Mouse (Mus musculus): Measurements from ENCODE around the gene Drd3. TPM values are rescaled to one million over a fixed set of nuclear protein-coding genes. Genes with fewer than 3 reads are reported as not detected.

Gene Drd3
- polyA plus RNA-seq, 1 experiment from 2014 or later, result not detected

DNA sequence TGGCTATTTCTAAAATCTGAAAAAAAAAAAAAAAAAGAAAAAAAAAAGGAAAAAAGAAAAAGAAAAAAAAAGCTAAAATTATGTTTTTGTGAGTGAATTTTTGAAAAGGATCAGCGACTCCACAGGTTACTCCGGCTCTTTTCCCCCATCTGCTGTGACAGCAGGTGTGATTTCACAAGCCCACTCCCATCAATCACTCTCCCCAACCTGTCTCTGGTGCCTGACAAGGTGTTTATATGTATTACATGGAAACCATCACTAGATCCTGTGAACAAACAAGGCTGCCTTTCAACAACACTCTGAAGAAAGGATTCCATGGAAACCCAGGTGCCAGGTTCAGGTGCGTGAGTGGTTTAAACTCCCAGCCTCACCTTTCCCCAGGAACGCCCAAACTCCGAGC lies 20.9 kb upstream of the Drd3 start:
- Histone ChIP-seq H3K36me3 (no peaks in the 10 kb centered on the region), H3K27ac (no peak overlapping the region), H3K9me3 (no peaks in the 10 kb centered on the region), H3K4me1 (no peaks in the 10 kb centered on the region), H3K4me3 (no peak overlapping the region), H3K27me3 (no peaks in the 10 kb centered on the region), H3K4me2 (no peak overlapping the region), H3K9ac (no peak overlapping the region)
- WGBS, result 86% methylated on average over 5 of the region's 5 CpGs
- no peak for ATAC-seq (ENCODE audit: insufficient number of reproducible peaks, insufficient read depth, low FRiP score, low TSS enrichment, low read depth)

DNA sequence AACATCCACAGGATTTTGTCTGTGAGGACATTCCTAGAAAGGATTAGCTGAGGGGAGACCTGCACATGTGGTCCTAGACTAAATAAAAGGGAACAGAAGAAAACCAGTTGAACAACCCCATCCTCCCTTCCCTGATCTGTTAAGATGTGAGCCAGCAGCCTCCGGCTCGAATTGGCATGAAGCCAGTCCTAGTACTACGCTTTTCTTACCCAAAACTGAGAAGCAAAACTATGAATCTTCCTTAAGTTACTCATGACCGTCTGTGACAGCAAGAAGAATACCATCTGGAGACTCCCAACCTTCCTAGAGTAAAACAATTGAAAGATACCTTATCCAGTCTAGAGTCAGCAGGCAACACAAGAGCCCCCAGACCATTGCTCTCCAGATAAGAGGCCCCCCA lies 15.9 kb upstream of the Drd3 start:
- no peak for ATAC-seq (ENCODE audit: insufficient number of reproducible peaks, insufficient read depth, low FRiP score, low TSS enrichment, low read depth)

DNA sequence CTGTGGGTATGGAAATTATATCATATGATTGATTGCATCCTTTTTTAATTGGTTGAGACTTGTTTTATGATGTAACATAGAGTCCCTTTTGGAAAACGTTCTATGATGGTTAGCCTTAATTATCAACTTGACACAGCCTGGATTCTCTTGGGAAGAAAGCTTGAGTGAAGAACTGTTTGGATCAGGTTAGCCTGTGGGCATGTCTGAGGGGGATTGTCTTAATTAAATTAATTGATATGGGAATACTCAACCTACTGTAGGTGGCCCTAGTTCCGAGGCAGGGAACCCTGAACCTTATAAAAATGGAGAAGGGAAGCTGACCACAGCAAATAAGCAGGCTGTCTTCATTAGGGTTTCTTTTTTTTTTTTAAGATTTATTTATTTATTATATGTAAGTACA lies 12.9 kb upstream of the Drd3 start:
- Histone ChIP-seq H3K4me3 (no peak overlapping the region), H3K4me2 (no peak overlapping the region), H3K36me3 (no peaks in the 10 kb centered on the region), H3K9me3 (no peaks in the 10 kb centered on the region), H3K9ac (no peak overlapping the region), H3K27me3 (no peaks in the 10 kb centered on the region), H3K27ac (no peak overlapping the region), H3K4me1 (no peaks in the 10 kb centered on the region)
- WGBS, result 62% methylated on average over 2 of the region's 2 CpGs
- ATAC-seq (ENCODE audit: insufficient number of reproducible peaks, insufficient read depth, low FRiP score, low TSS enrichment, low read depth), result no peak

More for the DNA sequence above, 15.9 kb upstream of the Drd3 start:
- Histone ChIP-seq H3K4me2 (no peak overlapping the region), H3K4me3 (no peak overlapping the region), H3K4me1 (no peaks in the 10 kb centered on the region), H3K27me3 (no peaks in the 10 kb centered on the region), H3K36me3 (no peaks in the 10 kb centered on the region), H3K9me3 (no peaks in the 10 kb centered on the region), H3K9ac (no peak overlapping the region), H3K27ac (no peak overlapping the region)
- WGBS, result 56% methylated on average over 4 of the region's 4 CpGs

DNA sequence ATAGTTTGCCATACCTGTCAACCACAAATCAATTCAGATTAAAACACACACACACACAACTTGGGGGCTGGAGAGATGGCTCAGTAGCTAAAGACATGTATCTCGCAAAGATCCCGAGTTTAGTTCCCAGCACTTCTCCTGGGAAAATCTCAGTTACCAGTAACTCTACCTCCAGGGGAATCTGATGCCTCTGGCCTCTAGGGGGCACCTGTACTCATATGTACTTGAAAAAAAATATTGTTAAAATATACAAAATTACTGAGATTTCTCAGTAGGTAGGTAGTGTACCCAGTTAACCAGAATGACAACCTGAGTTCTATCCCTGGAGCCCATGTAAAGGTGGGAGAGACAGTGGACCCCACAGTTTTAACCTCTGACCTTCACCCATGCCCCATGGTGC lies 5.4 kb upstream of the Drd3 start:
- no peak overlapping the region for H3K4me2 ChIP-seq
- no peak overlapping the region for H3K4me3 ChIP-seq
- no peaks in the 10 kb centered on the region for H3K27me3 ChIP-seq
- H3K9me3 ChIP-seq, result no peaks in the 10 kb centered on the region
- H3K9ac ChIP-seq, result no peak overlapping the region
- H3K4me1 ChIP-seq, result no peaks in the 10 kb centered on the region
- 76% methylated on average over 2 of the region's 2 CpGs for WGBS
- H3K36me3 ChIP-seq, result no peaks in the 10 kb centered on the region
- no peak for ATAC-seq (ENCODE audit: insufficient number of reproducible peaks, insufficient read depth, low FRiP score, low TSS enrichment, low read depth)
- H3K27ac ChIP-seq, result no peak overlapping the region

DNA sequence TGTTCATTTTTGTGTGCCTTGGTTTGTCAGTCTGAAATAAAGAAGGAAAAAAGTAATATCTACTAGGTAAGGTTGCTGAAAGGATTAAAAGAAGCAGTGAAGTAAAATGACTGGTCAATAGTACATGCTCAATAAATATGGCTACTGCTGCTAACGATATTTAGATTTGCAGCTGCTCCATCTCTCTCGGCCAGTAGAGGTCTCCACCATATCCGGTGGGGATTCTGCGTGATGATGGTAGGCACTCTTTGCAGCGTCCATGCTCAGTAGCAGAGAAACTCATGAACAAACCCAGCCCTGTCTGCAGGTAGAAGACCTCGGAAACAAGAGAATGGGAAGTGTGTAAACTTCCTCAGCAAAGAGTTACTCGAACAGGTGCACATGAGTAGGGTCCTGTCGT lies 926 bp upstream of the Drd3 start:
- no peaks in the 10 kb centered on the region for H3K36me3 ChIP-seq
- H3K27ac ChIP-seq, result no peak overlapping the region
- no peak overlapping the region for H3K4me2 ChIP-seq
- H3K27me3 ChIP-seq, result no peaks in the 10 kb centered on the region
- H3K9ac ChIP-seq, result no peak overlapping the region
- ATAC-seq (ENCODE audit: insufficient number of reproducible peaks, insufficient read depth, low FRiP score, low TSS enrichment, low read depth), result no peak
- 85% methylated on average over 8 of the region's 8 CpGs for WGBS
- no peaks in the 10 kb centered on the region for H3K9me3 ChIP-seq
- H3K4me1 ChIP-seq, result no peaks in the 10 kb centered on the region
- no peak overlapping the region for H3K4me3 ChIP-seq

DNA sequence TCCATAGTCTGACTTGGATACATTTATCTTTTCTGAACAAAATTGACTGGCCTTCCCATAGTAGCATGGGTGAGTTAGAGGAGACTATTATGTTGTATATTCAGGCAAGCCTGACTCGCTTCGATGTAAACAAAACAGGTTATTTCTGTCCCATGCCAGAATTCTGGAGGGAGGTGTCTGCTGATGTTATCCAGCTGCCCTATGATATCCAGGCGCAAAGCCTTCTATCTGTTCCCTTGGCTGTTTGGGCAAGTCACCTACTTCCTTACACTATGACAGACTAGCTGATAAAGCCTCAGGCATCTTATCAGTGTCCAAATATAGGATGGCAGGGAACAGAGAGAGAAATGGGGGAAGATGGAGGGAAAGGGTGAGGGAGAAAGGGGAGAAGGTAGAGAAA lies 18.5 kb downstream of the Drd3 start:
- Histone ChIP-seq H3K9ac (no peak overlapping the region), H3K4me2 (no peak overlapping the region), H3K27me3 (no peaks in the 10 kb centered on the region), H3K36me3 (no peaks in the 10 kb centered on the region), H3K4me1 (no peaks in the 10 kb centered on the region), H3K4me3 (no peak overlapping the region), H3K27ac (no peak overlapping the region), H3K9me3 (no peaks in the 10 kb centered on the region)
- 90% methylated on average over 3 of the region's 3 CpGs for WGBS
- no peak for ATAC-seq (ENCODE audit: insufficient number of reproducible peaks, insufficient read depth, low FRiP score, low TSS enrichment, low read depth)

- Histone ChIP-seq H3K4me1 (no peaks in the 10 kb centered on the region), H3K9me3 (no peaks in the 10 kb centered on the region), H3K9ac (no peak overlapping the region), H3K27ac (no peak overlapping the region), H3K27me3 (no peaks in the 10 kb centered on the region), H3K4me2 (no peak overlapping the region), H3K36me3 (no peaks in the 10 kb centered on the region), H3K4me3 (no peak overlapping the region)
- ATAC-seq (ENCODE audit: insufficient number of reproducible peaks, insufficient read depth, low FRiP score, low TSS enrichment, low read depth), result no peak
- WGBS, result 98% methylated on average over 1 of the region's 1 CpGs
Observed at GRCm38 (mm10) chr16:43772766-43773165, 18.9 kb downstream of the Drd3 start.

DNA sequence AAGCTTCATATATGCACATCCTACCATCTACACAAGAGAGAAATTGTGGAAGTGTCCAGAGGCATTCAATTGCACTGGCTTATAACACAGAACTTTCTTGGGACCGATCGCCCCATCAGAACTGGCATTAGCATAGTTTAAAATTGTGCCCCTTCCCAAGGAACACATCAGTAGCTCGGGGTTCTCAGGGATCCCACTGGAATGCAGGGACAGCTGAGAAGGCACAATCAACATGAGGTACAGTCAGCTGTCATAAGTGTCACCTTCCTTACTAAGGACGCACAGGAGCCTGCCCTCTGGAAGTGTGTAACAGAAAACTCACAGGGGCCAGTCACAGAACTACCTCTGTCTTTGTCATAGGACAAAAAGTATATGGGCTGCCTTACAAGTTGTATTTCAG lies 19.7 kb downstream of the Drd3 start:
- no peak overlapping the region for H3K4me3 ChIP-seq
- H3K36me3 ChIP-seq, result no peaks in the 10 kb centered on the region
- no peaks in the 10 kb centered on the region for H3K4me1 ChIP-seq
- no peak for ATAC-seq (ENCODE audit: insufficient number of reproducible peaks, insufficient read depth, low FRiP score, low TSS enrichment, low read depth)
- no peak overlapping the region for H3K4me2 ChIP-seq
- no peak overlapping the region for H3K9ac ChIP-seq
- 85% methylated on average over 4 of the region's 4 CpGs for WGBS
- no peak overlapping the region for H3K27ac ChIP-seq
- H3K27me3 ChIP-seq, result no peaks in the 10 kb centered on the region
- no peaks in the 10 kb centered on the region for H3K9me3 ChIP-seq

- Histone ChIP-seq H3K27me3 (no peaks in the 10 kb centered on the region), H3K4me2 (no peak overlapping the region), H3K36me3 (no peaks in the 10 kb centered on the region), H3K4me3 (no peak overlapping the region), H3K27ac (no peak overlapping the region), H3K9me3 (no peaks in the 10 kb centered on the region), H3K4me1 (no peaks in the 10 kb centered on the region), H3K9ac (no peak overlapping the region)
- WGBS, result 85% methylated on average over 3 of the region's 3 CpGs
- no peak for ATAC-seq (ENCODE audit: insufficient number of reproducible peaks, insufficient read depth, low FRiP score, low TSS enrichment, low read depth)
Observed at GRCm38 (mm10) chr16:43776886-43777285, 23.1 kb downstream of the Drd3 start.

- Histone ChIP-seq H3K4me3 (no peak overlapping the region), H3K27ac (no peak overlapping the region), H3K9ac (no peak overlapping the region), H3K36me3 (no peaks in the 10 kb centered on the region), H3K9me3 (no peaks in the 10 kb centered on the region), H3K27me3 (no peaks in the 10 kb centered on the region), H3K4me1 (peaks cover 8% of the 10 kb centered on the region; the same call in 1 of the 2 replicates), H3K4me2 (no peak overlapping the region)
- no peak for ATAC-seq (ENCODE audit: insufficient number of reproducible peaks, insufficient read depth, low FRiP score, low TSS enrichment, low read depth)
- 44% methylated on average over 4 of the region's 4 CpGs for WGBS
Observed at GRCm38 (mm10) chr16:43799541-43799940, 45.7 kb downstream of the Drd3 start.

- no peak overlapping the region for H3K4me2 ChIP-seq
Observed at GRCm38 (mm10) chr16:43800119-43800721, 46.4 kb downstream of the Drd3 start.

DNA sequence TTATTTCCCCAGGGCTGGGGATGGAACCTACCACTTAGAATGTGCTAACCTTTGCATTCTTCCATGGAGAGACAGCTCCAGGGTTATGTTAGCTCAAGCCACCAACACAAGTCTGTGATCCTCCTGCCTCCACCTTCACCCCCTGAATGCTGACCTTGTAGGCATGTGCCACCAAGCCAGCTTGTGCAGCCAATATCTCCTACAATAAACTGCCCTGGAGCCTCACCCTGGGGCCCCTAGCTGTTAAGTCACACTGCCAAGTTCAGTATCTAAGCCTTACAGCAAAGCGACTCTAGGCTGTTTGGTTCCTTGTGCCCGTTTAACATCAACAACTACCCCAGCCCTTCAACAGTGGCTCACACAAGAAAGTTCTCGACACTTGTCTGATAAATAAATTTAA lies 47.3 kb downstream of the Drd3 start:
- WGBS, result 60% methylated on average over 3 of the region's 3 CpGs
- Histone ChIP-seq H3K9ac (no peak overlapping the region), H3K27me3 (no peaks in the 10 kb centered on the region), H3K9me3 (no peaks in the 10 kb centered on the region), H3K4me3 (no peak overlapping the region), H3K36me3 (no peaks in the 10 kb centered on the region), H3K4me1 (peaks cover 8% of the 10 kb centered on the region; the same call in 1 of the 2 replicates), H3K27ac (no peak overlapping the region), H3K4me2 (no peak overlapping the region)
- ATAC-seq (ENCODE audit: insufficient number of reproducible peaks, insufficient read depth, low FRiP score, low TSS enrichment, low read depth), result no peak

More at GRCm38 (mm10) chr16:43800119-43800721, 46.4 kb downstream of the Drd3 start:
- no peaks in the 10 kb centered on the region for H3K27me3 ChIP-seq
- H3K4me1 ChIP-seq, result peaks cover 8% of the 10 kb centered on the region; the same call in 1 of the 2 replicates
- no peaks in the 10 kb centered on the region for H3K9me3 ChIP-seq
- H3K27ac ChIP-seq, result no peak overlapping the region
- H3K36me3 ChIP-seq, result no peaks in the 10 kb centered on the region
- no peak for ATAC-seq (ENCODE audit: insufficient number of reproducible peaks, insufficient read depth, low FRiP score, low TSS enrichment, low read depth)
- WGBS, result 21% methylated on average over 13 of the region's 13 CpGs
- H3K4me3 ChIP-seq, result no peak overlapping the region
- H3K9ac ChIP-seq, result no peak overlapping the region

Data from embryonic facial prominence, embryonic 13.5 days (tissue).